Comparison of ENCODE assay signal across 8 mouse cellular contexts in the genomic region with DNA sequence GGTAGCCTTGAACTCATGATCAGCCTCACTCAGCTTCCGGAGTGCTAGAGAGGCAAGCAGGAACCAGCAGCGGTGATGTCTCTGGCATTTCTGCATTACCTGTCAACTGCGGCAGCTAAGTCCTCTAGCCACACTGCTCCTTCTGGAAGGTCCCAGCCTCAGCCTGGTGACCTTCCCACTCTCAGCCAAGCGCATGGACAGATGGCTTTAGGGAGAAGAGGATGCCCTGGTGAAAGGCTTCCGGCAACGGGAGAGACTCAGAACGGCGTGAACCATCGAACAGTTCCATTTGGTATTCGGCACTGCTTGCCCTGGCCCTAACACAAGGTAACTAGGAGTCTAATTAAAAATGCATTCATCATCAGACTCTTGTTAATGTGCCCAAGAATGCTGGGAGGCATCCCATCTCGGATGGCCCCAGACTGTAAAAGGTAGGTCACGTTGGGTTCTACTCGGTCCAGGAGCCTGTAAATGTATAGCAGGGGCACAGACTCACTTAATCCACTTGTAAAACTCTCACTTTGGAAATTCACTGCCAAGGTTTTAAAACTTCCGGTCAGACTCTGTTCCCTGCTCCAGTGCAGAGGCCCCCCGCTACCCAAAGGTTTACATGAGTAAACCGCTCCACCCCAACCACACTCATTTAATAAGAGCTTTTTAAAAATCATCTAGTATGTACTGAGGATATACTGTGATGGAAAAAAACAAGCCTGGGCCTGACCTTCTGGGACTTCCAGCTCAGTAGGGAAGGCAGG. TPM values are rescaled to one million over a fixed set of nuclear protein-coding genes. Genes with fewer than 3 reads are reported as not detected.
A peak's percentile ranks its signal among the peaks of the same experiment; 100 is the strongest.
DNase-seq lines count a peak whose midpoint lies in the region; ATAC-seq and TF ChIP-seq lines count a peak whose summit lies in the region.
"Had no signal": no experiment of that assay in that cellular context is flagged by ENCODE, and none has a peak within 500 bp of the region (broad histone marks: within the 10 kb centered on the region; RNA-seq: fewer than 3 reads in every experiment).

No protein-coding gene starts in this region.

- no peak overlapping the region for H3K4me2 ChIP-seq in hindbrain, embryonic 11.5 days (replicated peaks; ENCODE audit: low read depth, low read length)
- peak overlapping the region; percentile 34 for H3K4me2 ChIP-seq in midbrain, embryonic 12.5 days (replicated peaks)
- H3K4me2 ChIP-seq in heart, embryonic 11.5 days = no peak overlapping the region
- H3K4me2 ChIP-seq: heart, embryonic 12.5 days had no signal

- TF ChIP-seq CTCF in left cerebral cortex, adult 2 months (IDR thresholded peaks at IDR 0.05) = no peak

- no peaks in the 10 kb centered on the region for H3K27me3 ChIP-seq in hindbrain, embryonic 11.5 days (ENCODE audit: control insufficient read depth, insufficient read depth, low read length)
- peaks cover 13% of the 10 kb centered on the region for H3K27me3 ChIP-seq in midbrain, embryonic 12.5 days
- peaks cover 72% of the 10 kb centered on the region for H3K27me3 ChIP-seq in heart, embryonic 11.5 days (ENCODE audit: control insufficient read depth, insufficient read depth, low read length)

- no peak overlapping the region; the same call in 1 of the 2 replicates for H3K4me3 ChIP-seq in hindbrain, embryonic 11.5 days (ENCODE audit: low read depth, low read length)
- H3K4me3 ChIP-seq in midbrain, embryonic 12.5 days = no peak overlapping the region
- no peak overlapping the region for H3K4me3 ChIP-seq in heart, embryonic 11.5 days (ENCODE audit: low read depth, low read length)
- H3K4me3 ChIP-seq in left cerebral cortex, adult 2 months = no peak overlapping the region
- H3K4me3 ChIP-seq: heart, embryonic 12.5 days had no signal

- H3K36me3 ChIP-seq in hindbrain, embryonic 11.5 days (ENCODE audit: control insufficient read depth, insufficient read depth, low read length) = no peaks in the 10 kb centered on the region
- H3K36me3 ChIP-seq in midbrain, embryonic 12.5 days = no peaks in the 10 kb centered on the region
- H3K36me3 ChIP-seq in heart, embryonic 11.5 days (ENCODE audit: control insufficient read depth, insufficient read depth, low read length) = no peaks in the 10 kb centered on the region
- H3K36me3 ChIP-seq: heart, embryonic 12.5 days had no signal

- 0 out of 2 replicates have a peak overlapping the region, but pooled peaks have one; percentile 25 for H3K9ac ChIP-seq in hindbrain, embryonic 11.5 days (ENCODE audit: low read depth, low read length)
- H3K9ac ChIP-seq in midbrain, embryonic 12.5 days (replicated peaks) = no peak overlapping the region
- H3K9ac ChIP-seq in heart, embryonic 11.5 days (ENCODE audit: low read depth, low read length) = no peak overlapping the region
- H3K9ac ChIP-seq: heart, embryonic 12.5 days had no signal

- no peaks in the 10 kb centered on the region for H3K4me1 ChIP-seq in hindbrain, embryonic 11.5 days (replicated peaks; ENCODE audit: control insufficient read depth, insufficient read depth, low read length)
- H3K4me1 ChIP-seq in midbrain, embryonic 12.5 days = peaks cover 19% of the 10 kb centered on the region
- no peaks in the 10 kb centered on the region for H3K4me1 ChIP-seq in heart, embryonic 11.5 days (ENCODE audit: control insufficient read depth, insufficient read depth, low read length)
- H3K4me1 ChIP-seq: heart, embryonic 12.5 days had no signal

- 87% methylated on average over 16 of the region's 16 CpGs for WGBS in hindbrain, embryonic 11.5 days
- WGBS in midbrain, embryonic 12.5 days = 86% methylated on average over 16 of the region's 16 CpGs
- 87% methylated on average over 16 of the region's 16 CpGs for WGBS in heart, embryonic 11.5 days (ENCODE audit: insufficient replicate concordance)

- intact Hi-C loops in left cerebral cortex, adult 2 months (cut with DNase I) = no loop called here

- no peak for ATAC-seq in hindbrain, embryonic 11.5 days (ENCODE audit: low FRiP score)
- ATAC-seq in midbrain, embryonic 12.5 days (ENCODE audit: low FRiP score, low read depth) = no peak
- no peak for ATAC-seq in heart, embryonic 11.5 days (replicated peaks; ENCODE audit: insufficient number of reproducible peaks, low FRiP score, low TSS enrichment)

- H3K27ac ChIP-seq in hindbrain, embryonic 11.5 days (ENCODE audit: low read depth, low read length) = no peak overlapping the region
- H3K27ac ChIP-seq in midbrain, embryonic 12.5 days (replicated peaks) = peak overlapping the region; percentile 69
- H3K27ac ChIP-seq in heart, embryonic 11.5 days (ENCODE audit: low read depth, low read length) = no peak overlapping the region
- no peak overlapping the region for H3K27ac ChIP-seq in left cerebral cortex, adult 2 months

- no peaks in the 10 kb centered on the region for H3K9me3 ChIP-seq in hindbrain, embryonic 11.5 days (ENCODE audit: control insufficient read depth, low read length)
- no peaks in the 10 kb centered on the region for H3K9me3 ChIP-seq in midbrain, embryonic 12.5 days
- no peaks in the 10 kb centered on the region for H3K9me3 ChIP-seq in heart, embryonic 11.5 days (replicated peaks; ENCODE audit: control insufficient read depth, low read length)

- DNase-seq in cerebellum, adult 11-12 months = peak; percentile 82
- DNase-seq in cerebellum, postnatal 14 days = peak; percentile 58 to 68
- no peak for DNase-seq in hindbrain, embryonic 11.5 days (ENCODE audit: low spot score)
- DNase-seq in heart, adult 9 months (ENCODE audit: low spot score in 2 of 2) = no peak
- DNase-seq in left cerebral cortex, adult 2 months (ENCODE audit: extremely low spot score in 1 of 2, low spot score in 2 of 2) = no peak

RNA-seq across cellular contexts. Expression of a gene that starts 37.7 kb away (rescaled TPM):
- 6.1 and 11.2 TPM in 2 replicates for polyA plus RNA-seq in hindbrain, embryonic 11.5 days (2014; fragmentation: Nextera tagmentation; extraction: Ambion mirVana)
- polyA plus RNA-seq in midbrain, embryonic 12.5 days (2016; fragmentation: Nextera tagmentation; extraction: Ambion mirVana) = 14.0 and 14.6 TPM in 2 replicates
- polyA plus RNA-seq in heart, embryonic 11.5 days (2014; fragmentation: Nextera tagmentation; extraction: Ambion mirVana) = 4.8 and 5.2 TPM in 2 replicates
- total RNA-seq in left cerebral cortex, adult 2 months (2021) = 10 to 100 TPM; 51.3 to 61.8 TPM

Comparison
In these comparisons a context has a peak if more than half of its experiments do, and no peak if none do; other contexts are left out.
1. DNase-seq: peak in cerebellum, adult 11-12 months (single experiment) and cerebellum, postnatal 14 days (2 of 2); none in hindbrain, embryonic 11.5 days (single experiment), heart, adult 9 months (0 of 2) and left cerebral cortex, adult 2 months (0 of 2).